Mouse (Mus musculus) kidney, postnatal 0 days (tissue): ENCODE data around the gene Pcsk6. TPM values are rescaled to one million over a fixed set of nuclear protein-coding genes. Genes with fewer than 3 reads are reported as not detected.

Experiments used
- ATAC-seq: fragments of 200-750 bp; cut with Nextera tagmentation; replicated peaks from 2 replicates; pipeline ENCODE4 v1.8.0; 2017; ENCODE audit warnings: low read depth, moderate number of reproducible peaks, moderate TSS enrichment, moderate library complexity; ENCODE audit not compliant: low FRiP score
- DNase-seq: peaks from one replicate; pipeline ENCODE4 v3.0.0-alpha.2; 2016; ENCODE audit warnings: low spot score
- H3K27ac ChIP-seq: fragments of 300-500 bp; sonication (generic); 2 replicates; pipeline ENCODE4 v1.5.1; 2014; ENCODE audit warnings: mild to moderate bottlenecking
- H3K27me3 ChIP-seq: fragments of 300-500 bp; sonication (generic); 2 replicates; pipeline ENCODE4 v1.6.1; 2014; ENCODE audit warnings: low read length, mixed read lengths; ENCODE audit not compliant: insufficient read depth
- H3K36me3 ChIP-seq: fragments of 300-500 bp; sonication (generic); 2 replicates; pipeline ENCODE4 v1.6.1; 2014; ENCODE audit warnings: low read length, mixed read lengths; ENCODE audit not compliant: insufficient read depth
- H3K4me1 ChIP-seq: fragments of 300-500 bp; sonication (generic); replicated peaks from 2 replicates; pipeline ENCODE4 v1.6.1; 2014; ENCODE audit warnings: antibody characterized with exemption, low read length, mixed read lengths; ENCODE audit not compliant: insufficient read depth
- H3K4me2 ChIP-seq: fragments of 300-500 bp; sonication (generic); 2 replicates; pipeline ENCODE4 v1.6.1; 2014; ENCODE audit warnings: mild to moderate bottlenecking, low read length, moderate library complexity, mixed read lengths
- H3K4me3 ChIP-seq: fragments of 300-500 bp; sonication (generic); replicated peaks from 2 replicates; pipeline ENCODE4 v1.5.1; 2014; ENCODE audit warnings: low read depth, low read length
- H3K9ac ChIP-seq: fragments of 300-500 bp; sonication (generic); 2 replicates; pipeline ENCODE4 v1.6.1; 2014; ENCODE audit warnings: low read depth, low read length
- H3K9me3 ChIP-seq: fragments of 300-500 bp; sonication (generic); replicated peaks from 2 replicates; pipeline ENCODE4 v1.6.1; 2016; ENCODE audit warnings: low read length, inconsistent platforms, mixed read lengths
- CTCF ChIP-seq: IDR thresholded peaks from 2 replicates; pipeline ENCODE4 v1.5.1; 2016; ENCODE audit warnings: antibody characterized with exemption, low read depth, mild to moderate bottlenecking, moderate library complexity
- WGBS: fragments of 180-500 bp; shearing (Covaris S2); extraction: QIAGEN DNeasy Blood & Tissue Kit; methylation state at CpG from one replicate; pipeline ENCODE4 v1.1.7; 2014; 5-methylcytosine and 5-hydroxymethylcytosine counted together
- polyA plus RNA-seq: library from polyadenylated mRNA; unstranded; fragments of >200 nt; fragmentation: Nextera tagmentation; extraction: Ambion mirVana; gene quantifications from 2 replicates; pipeline ENCODE4 v1.2.1, GENCODE M21; 2015

Gene Pcsk6
- polyA plus RNA-seq, 1 experiment from 2014 or later: 4.2 TPM

DNA sequence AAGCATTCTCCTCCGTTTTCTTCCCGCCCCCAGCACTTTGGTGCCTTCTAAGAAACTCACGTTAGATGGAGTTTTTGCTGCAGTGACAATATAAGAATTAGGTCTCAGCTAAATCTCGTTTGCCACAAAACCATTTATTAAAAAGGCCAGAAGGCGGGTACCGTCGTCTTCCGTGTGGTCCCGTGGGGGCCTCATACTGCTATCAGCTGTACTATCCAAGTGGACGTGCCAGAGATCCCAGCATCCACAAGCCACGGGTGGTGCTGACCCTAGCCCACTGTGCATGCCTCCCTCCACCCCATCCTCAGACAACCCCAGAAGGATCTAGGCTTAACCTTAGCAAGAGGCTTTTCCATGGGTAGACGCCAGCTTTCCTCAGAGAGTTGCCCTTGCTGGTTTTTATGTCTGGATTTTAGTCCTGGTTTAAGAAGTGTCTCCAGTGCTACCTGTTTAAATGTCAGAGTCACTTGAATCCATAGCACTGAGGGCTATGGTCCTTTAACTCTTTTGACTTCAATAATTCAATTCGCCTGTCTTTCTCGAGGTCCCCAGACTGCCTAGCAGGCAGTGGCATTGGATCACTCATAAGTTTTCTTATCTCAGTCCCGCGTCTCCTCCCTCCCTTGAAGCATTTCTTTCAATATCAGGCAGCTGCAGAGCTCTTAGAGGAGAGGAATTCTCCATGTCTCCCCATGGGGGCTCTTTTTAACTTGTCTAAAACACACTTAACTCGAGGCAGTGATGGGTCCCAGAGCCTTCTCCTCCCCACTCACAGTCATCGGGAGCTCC, 178.7 kb downstream of the Pcsk6 start:
- DNase-seq: no peak
- WGBS: 73% methylated on average over 18 of the region's 18 CpGs
- Histone ChIP-seq H3K4me2 (no peak overlapping the region), H3K27me3 (no peaks in the 10 kb centered on the region), H3K4me1 (no peaks in the 10 kb centered on the region), H3K4me3 (no peak overlapping the region), H3K9ac (no peak overlapping the region), H3K36me3 (no peaks in the 10 kb centered on the region), H3K9me3 (no peaks in the 10 kb centered on the region), H3K27ac (no peak overlapping the region)
- TF ChIP-seq CTCF: no peak
- ATAC-seq: no peak

DNA sequence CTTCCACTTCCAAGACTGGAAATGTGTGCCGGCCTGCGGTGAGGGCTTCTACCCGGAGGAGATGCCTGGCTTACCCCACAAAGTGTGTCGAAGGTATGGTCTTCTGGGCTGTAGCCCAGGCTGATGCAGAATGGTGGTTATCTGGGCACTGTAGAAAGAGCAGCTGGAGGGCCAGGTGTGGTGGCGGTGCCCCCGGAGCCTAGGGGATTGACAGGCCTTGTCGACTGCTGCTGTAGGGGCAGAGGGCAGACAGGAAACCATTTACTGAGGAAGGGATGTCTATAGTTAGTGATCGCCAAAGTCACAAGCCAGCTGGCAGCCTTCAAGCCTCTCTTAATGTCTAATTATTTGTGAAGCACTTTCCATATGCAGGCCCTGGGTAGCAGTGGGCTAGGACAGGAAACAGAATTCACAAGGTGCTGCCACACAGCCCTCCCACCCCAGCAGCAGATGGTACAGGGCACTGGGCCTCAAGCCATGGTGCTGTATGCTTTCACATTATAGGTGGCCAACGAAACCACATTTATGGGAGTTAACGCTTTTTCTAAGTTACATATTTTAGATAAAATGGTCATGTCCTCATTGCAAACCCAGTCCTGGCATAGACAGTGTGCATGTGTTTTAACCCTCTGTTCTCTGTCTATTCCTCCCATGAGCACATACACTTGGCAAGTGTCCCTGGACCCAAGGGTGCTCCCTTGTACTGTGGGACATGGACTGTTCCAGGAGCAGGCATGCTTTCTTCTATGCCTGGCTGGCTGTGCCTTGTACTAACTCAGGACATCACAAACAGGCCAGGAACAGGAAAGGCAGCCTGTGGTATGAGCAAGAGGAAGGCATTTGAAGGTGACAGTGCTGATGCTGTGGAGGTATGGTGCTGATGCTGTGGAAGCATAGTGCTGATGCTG, 182.3 kb downstream of the Pcsk6 start, which contains the start of gene Gm45213:
Gm45213 (plus strand) TSS at position 51 of the 908 bp plus-strand sequence.
- H3K27ac ChIP-seq: no peak within 1 kb of the TSS
- WGBS: 57% methylated on average over 10 of the region's 10 CpGs
- no peak for ATAC-seq

DNA sequence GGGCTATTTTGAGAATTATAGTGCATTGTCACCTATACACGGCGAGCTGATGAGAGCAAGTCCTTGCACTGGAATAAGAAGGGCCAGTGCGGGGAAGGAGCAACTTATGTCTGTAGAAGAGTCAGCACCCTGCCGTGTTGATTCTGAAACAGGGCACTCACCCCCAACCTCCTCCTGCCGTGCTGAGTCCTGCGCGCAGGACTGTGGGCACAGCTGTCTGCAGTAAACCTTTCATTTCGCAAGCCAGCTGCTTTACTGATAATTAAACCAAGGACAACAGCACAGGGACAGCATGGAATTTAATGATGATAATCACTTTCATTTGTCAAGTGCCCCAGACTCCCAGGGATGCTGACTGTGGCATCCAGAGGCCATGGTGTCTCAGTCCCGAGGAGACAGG, 183.1 kb downstream of the Pcsk6 start:
- no peaks in the 10 kb centered on the region for H3K36me3 ChIP-seq
- H3K4me3 ChIP-seq: no peak overlapping the region
- no peak overlapping the region for H3K4me2 ChIP-seq
- WGBS: 43% methylated on average over 9 of the region's 9 CpGs
- no peaks in the 10 kb centered on the region for H3K4me1 ChIP-seq
- DNase-seq: peak; percentile 18
- no peak overlapping the region for H3K9ac ChIP-seq
- H3K9me3 ChIP-seq: no peaks in the 10 kb centered on the region
- H3K27me3 ChIP-seq: no peaks in the 10 kb centered on the region
- no peak overlapping the region for H3K27ac ChIP-seq
- no peak for TF ChIP-seq CTCF
- no peak for ATAC-seq

More for the DNA sequence above, 182.3 kb downstream of the Pcsk6 start, which contains the start of gene Gm45213:
- no peak within 1 kb of the TSS for H3K4me2 ChIP-seq
- H3K4me3 ChIP-seq: no peak within 1 kb of the TSS
- H3K4me1 ChIP-seq: no peaks in the 10 kb centered on the region
- H3K9me3 ChIP-seq: no peaks in the 10 kb centered on the region
- no peak for TF ChIP-seq CTCF
- no peak within 1 kb of the TSS for H3K9ac ChIP-seq
- no peaks in the 10 kb centered on the region for H3K36me3 ChIP-seq
- no peak for DNase-seq
- no peaks in the 10 kb centered on the region for H3K27me3 ChIP-seq

DNA sequence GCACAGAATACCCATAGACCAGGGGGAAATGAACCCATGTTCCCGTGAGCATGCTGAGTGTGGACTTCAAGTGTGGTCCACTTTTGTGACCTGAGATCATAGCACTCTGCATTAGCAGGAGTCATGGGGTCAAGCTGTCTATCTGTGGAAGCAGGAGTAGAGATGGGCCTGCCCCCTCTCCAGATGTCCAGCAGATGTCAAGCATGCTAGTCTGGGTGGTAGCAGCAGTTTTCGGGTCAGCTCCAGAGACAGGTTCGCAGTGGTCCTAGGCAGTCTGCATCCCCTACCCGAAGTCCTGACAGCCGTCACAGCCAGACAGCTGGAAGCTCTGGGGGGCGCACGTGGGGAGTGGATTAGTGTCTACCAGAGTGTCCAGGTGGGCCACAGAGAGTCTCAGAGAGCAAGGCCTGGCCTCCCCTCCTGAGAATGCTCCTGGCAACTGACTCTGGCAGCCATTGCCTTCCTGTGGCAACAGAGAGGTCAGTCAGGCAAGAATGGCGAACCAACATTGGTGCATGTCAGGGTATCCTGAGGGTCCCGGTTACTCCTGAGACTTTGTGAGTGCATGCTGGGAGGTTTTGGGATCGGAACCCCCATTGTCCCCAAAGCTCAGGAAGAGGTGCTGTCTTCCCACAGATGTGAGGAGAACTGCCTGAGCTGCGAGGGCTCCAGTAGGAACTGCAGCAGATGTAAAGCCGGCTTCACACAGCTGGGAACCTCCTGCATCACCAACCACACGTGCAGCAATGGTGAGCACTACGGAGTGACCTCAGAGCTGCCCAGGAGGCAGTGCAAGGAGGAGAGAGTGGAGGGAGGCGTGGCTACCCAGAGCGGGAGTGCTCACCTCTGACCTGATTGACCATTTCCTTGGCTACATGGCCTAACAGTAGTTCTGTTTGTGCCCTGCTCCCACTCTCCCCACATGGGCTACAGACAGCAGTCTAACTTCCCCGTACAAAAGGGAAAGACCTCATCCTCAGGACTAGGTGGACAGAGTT, 185.7 kb downstream of the Pcsk6 start:
- Histone ChIP-seq H3K4me2 (no peak overlapping the region), H3K9ac (no peak overlapping the region), H3K27me3 (no peaks in the 10 kb centered on the region), H3K4me3 (no peak overlapping the region), H3K36me3 (no peaks in the 10 kb centered on the region), H3K27ac (no peak overlapping the region), H3K9me3 (no peaks in the 10 kb centered on the region), H3K4me1 (no peaks in the 10 kb centered on the region)
- DNase-seq (no peak), ATAC-seq (no peak; the same call in 1 of the 2 replicates)
- TF ChIP-seq CTCF: no peak
- WGBS: 59% methylated on average over 17 of the region's 17 CpGs

DNA sequence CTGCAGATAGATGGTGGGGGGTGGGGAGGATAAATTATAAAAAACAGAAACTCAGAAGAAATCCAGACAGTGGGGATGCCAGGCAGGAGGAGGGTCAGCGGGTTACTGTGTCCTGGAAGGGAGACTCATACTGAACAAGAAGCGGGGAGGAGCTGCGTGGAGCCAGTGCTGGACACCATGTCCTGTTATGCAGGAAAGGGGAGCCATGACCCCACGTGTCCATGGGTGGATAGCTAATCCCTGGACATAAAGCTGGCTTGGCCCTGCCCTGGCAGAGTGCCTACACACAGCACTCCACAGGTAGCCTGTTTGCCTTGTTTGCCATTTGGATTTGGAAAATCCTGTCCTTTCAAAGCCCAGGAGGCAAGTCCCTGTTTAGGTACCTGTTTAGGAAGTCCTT, 186.4 kb downstream of the Pcsk6 start:
- DNase-seq (no peak), ATAC-seq (no peak)
- Histone ChIP-seq H3K9ac (no peak overlapping the region), H3K27me3 (no peaks in the 10 kb centered on the region), H3K4me1 (no peaks in the 10 kb centered on the region), H3K4me3 (no peak overlapping the region), H3K27ac (no peak overlapping the region), H3K4me2 (no peak overlapping the region), H3K9me3 (no peaks in the 10 kb centered on the region), H3K36me3 (no peaks in the 10 kb centered on the region)
- 64% methylated on average over 4 of the region's 4 CpGs for WGBS
- TF ChIP-seq CTCF: no peak
